Mouse (Mus musculus): ENCODE results near the gene Ppp1r1b. TPM values are rescaled to one million over a fixed set of nuclear protein-coding genes. Genes with fewer than 3 reads are reported as not detected.

Ppp1r1b gene
- total RNA-seq, 2 experiments from 2014 or later = not detected

DNA sequence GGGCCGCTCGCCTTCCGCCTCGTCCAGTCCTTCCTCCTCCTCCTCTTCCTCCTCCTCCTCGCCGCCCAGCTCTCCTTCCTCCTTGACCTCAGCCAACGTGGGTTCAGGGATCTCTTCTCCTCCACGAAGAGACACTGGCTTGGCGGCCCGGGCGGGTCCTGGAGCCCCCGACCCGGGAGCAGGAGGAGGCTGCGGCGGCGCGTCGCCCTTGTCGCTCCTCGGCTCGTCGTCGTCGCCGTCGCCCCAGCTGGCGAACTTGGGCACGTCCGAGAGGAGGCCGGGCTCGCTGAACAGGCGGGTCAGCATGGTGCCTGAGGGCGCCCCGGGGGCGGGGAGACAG lies 20.2 kb upstream of the Ppp1r1b start:
- no peak for ATAC-seq (ENCODE audit: poor library complexity, severe bottlenecking)

DNA sequence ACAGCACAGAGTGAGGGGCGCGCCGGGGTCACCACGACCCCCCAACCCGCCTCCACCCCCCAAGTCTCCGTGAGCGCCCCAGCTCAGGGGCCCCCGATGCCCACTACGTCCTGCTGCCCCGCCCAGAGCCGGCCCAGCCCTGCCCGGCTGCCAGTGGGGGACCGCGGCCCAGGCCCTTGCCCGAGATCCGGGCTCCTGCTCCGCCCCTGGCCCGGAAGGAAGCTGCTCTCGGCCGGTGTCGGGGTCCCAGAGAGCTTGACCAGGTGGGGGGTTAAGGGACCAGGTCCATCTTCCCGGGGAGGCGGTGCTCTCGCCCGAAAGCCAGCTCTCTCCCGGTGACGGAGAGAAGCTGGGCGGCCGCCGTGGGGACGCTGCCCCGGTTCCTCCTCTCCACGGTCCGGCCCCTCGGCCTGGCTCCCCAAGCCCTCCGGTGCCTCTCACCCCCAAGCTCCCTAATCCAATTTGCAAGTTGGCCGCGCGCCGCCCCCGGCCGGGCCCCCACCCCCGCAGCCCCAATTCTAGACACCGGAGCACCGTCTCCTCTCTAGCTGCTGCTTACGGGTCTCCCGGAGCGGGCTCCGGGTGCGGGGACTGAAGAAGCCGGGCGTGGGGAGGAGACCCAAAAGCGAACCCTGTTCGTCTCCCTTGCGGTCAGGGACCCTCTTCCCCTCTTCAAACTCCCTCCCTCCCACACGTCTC lies 19.7 kb upstream of the Ppp1r1b start:
- no peak for ATAC-seq (ENCODE audit: poor library complexity, severe bottlenecking)

DNA sequence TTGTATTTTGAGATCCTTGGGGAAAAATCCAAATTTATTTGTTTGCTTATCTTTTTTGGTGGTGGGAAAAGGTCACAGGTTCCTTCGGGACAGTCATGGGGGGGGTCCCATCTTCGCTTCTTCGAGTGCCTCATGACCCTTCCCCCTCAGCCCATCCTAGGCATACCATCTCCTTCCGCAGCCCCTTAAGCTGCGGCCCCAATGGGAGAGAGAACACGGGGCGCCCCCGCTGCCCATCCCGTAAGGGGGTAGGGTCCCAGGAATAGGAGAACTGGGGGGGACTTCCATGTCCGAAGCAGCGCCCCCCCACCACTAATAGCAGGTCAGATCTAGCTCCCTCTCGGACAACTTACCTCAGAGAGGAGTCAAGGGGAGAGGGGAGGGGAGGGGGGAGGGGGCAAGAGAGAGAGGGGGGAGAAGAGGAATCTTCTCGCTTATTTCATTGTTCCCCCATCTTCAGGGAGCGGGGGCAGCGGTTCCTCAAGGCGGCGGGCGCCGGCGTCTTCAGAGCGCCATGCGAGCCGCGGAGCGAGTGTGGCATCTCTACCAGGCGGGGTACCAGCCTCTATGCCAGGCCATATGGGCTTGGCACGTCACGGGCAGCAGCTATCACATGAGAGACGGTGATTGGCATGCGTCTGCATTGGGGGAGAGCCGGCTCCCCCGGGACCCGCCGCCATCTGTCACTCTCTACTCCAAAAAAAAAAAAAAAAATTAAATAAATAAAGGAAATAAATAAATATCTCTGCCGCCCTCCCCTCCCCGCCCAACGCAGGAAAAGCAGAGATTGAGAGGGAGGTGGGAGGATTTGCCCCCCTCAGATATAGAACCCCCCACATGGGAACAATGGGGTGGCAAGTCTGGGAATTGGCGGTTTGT lies 18.9 kb upstream of the Ppp1r1b start, which contains the start of gene Neurod2:
Gene Neurod2 (minus strand): TSS at position 568 of the 879 bp plus-strand sequence.
- no peak for ATAC-seq (ENCODE audit: poor library complexity, severe bottlenecking)

- ATAC-seq (ENCODE audit: poor library complexity, severe bottlenecking) = no peak
Observed at GRCm38 (mm10) chr11:98329960-98330744, 18.1 kb upstream of the Ppp1r1b start.

DNA sequence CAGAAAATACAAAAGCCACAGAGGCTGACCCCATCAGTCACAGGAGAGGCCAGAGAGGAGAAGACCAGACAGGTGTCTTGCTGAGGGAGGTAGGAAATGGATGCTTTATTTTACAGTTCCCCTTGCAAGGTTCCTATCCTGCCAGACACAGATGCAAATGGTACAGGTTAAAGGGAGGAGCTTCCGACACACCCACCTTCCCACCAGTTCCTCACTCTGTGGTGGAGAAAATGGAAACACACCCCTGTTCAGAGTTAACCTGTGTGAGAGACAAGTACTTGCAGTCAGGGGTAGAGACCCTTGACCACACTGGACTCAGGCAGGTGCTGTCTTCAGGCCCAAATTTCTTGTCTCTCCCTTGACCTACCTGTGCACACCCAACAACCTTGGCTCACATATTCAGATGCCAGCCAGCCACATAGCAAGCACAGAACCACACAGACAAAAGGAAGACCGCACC lies 17.4 kb upstream of the Ppp1r1b start:
- ATAC-seq (ENCODE audit: poor library complexity, severe bottlenecking) = no peak

DNA sequence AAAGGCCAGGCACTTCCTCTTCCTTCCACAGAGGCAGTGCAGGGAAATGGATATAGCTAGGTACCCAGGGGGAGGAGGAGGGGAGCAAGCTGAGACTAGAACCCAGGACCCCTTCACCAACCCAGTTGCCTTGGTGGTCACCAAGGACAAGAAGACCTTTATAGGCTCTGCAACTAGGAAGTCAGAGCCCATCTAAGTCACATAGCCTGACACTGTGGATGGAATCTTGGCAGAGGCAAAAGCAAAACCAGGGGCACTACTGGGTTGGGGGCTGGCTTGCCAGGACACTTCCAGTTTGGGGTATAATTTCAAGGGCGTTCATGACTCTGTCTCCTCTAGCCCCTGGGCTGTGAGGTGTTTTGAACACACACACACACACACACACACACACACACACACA lies 16.8 kb upstream of the Ppp1r1b start:
- ATAC-seq (ENCODE audit: poor library complexity, severe bottlenecking) = no peak

DNA sequence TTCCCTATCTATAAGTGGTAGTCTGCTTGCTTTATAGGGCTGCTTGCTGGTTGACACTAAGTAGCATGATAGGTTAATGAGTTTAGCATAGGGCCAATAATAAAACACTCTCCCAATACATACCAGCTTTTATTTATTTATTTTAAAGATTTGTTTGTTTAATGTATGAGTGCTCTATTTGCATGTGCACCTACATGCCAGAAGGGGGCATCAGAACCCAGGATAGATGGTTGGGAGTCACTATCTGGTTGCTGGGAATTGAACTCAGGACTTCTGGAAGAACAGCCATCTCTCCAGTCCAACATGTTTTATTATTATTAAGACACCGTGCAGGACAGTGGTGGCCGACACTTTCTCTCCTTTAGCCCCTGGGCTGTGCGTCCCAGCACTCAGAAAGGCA lies 16.0 kb upstream of the Ppp1r1b start:
- ATAC-seq (ENCODE audit: poor library complexity, severe bottlenecking) = no peak

- ATAC-seq (ENCODE audit: poor library complexity, severe bottlenecking) = no peak
Observed at GRCm38 (mm10) chr11:98332841-98333240, 15.4 kb upstream of the Ppp1r1b start.

GRCm38 (mm10) chr11:98333263-98333696 lies 14.9 kb upstream of the Ppp1r1b start:
- ATAC-seq (ENCODE audit: poor library complexity, severe bottlenecking) = no peak

- ATAC-seq (ENCODE audit: poor library complexity, severe bottlenecking) = no peak
Observed at GRCm38 (mm10) chr11:98333981-98334741, 14.0 kb upstream of the Ppp1r1b start.

DNA sequence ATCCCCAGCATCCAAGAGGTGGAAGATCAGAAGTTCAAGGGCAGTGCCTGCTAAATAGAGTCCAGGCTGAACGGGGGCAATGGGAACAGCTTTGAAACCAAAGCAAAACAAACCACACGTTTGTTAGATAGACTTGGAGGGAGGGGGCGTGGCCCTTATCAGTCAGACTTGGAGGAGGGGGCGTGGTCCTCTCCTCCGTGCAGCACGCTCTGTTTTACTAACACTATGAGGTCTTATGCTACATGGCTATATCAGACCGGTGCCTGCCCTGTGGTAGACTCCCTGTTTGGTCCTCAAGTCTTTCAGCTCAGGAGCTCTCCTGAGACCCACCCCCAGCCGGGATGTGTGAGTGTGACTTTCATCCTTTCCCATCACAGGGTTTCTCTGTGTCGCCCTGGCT lies 13.0 kb upstream of the Ppp1r1b start:
- no peak for ATAC-seq (ENCODE audit: poor library complexity, severe bottlenecking)

- no peak for ATAC-seq (ENCODE audit: poor library complexity, severe bottlenecking)
Observed at GRCm38 (mm10) chr11:98336245-98337107, 11.7 kb upstream of the Ppp1r1b start.

DNA sequence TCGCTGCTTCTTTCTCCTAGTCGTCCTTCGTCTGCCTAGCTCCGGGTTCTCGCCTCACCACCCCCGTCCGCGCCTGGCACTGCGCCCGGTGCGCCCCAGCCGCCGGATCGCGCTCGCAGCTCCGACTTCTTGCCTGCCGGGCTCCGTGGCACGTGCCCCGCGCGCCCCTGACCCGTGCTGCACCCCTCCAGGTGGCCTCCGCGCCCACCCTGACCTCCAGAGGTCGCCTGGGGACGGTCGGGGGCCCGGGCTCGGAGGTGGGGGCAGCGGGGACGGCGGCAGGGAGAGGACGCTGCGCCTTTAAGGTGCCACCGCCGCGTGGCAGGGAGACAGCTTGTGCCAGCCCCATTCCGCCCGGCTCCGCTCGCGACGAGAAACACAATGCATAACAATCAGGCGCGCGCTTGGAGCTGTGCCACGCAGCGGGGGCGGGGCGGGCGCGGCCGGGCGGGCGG lies 9.7 kb upstream of the Ppp1r1b start:
- no peak for ATAC-seq (ENCODE audit: poor library complexity, severe bottlenecking)

DNA sequence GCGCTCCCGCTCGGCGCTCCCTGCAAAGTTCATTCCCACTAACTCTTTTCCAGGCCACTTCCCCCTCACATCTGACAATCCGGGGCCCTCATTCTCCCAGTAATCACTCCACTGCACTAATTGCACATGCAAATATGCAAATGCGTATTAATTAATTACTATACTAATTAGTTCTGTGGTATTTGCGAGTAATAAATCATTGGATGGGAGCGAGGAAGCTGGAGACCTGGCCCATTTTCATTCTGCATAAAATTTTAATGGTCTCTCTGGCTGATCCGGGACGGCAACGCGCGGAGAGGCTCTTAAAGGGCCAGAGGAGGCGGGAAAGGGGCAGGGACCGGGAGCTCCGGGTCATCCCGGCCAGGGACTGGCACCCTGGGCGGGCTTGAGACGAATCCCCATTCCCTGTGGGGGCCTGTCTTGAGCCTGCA lies 9.1 kb upstream of the Ppp1r1b start:
- ATAC-seq (ENCODE audit: poor library complexity, severe bottlenecking) = no peak

DNA sequence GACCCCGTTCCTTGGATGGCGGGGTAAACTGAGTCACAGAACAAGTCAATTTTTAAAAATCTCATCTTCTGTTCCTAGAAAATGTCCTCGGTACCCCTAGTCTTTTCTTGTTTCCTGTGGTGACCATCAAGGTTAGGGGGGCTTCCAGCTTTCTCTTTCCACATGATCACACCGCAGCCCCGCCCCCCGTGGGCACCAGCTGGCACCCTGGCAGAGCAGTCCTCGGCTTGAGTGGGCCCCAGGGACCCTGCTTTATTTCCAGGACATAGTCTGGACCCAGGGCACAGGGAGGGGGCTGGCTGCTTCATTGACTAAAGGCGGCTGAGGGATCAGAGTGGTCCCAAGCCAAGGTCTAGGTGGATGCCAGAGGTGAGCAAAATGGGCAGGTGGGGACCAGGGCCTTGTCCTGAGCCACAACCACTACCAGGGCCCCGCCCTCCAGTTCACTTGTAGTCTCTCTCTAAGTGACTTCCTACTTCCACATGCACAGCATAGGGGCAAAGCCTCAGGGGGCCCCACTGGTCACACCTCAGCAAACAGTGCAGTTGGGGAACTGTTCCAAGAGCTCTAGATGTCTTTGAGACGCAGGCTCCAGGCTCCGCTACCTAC lies 8.4 kb upstream of the Ppp1r1b start:
- ATAC-seq (ENCODE audit: poor library complexity, severe bottlenecking) = no peak

- no peak for ATAC-seq (ENCODE audit: poor library complexity, severe bottlenecking)
Observed at GRCm38 (mm10) chr11:98340597-98340996, 7.6 kb upstream of the Ppp1r1b start.

DNA sequence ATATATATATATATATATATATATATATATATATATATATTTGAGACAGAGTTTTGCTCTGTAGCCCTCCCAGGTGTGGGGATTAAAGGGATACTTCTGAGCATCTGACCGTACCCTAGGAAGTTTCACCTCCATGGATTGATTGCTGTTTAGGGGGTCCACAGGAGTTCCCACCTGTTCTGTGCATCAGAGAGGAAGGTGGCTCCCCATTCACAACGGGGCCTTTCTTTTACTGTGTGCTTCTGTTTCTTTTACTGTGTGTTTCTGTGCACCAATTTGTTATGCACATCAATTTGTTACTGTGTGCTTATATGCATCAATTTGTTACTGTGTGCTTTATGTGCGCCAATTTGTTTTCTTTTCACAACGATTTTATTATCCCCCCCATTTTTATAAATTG lies 7.0 kb upstream of the Ppp1r1b start:
- no peak for ATAC-seq (ENCODE audit: poor library complexity, severe bottlenecking)

GRCm38 (mm10) chr11:98342000-98342945 lies 5.9 kb upstream of the Ppp1r1b start:
- ATAC-seq (ENCODE audit: poor library complexity, severe bottlenecking) = peak; percentile 96

All from megakaryocyte, adult 5-6 weeks (primary cell).